Mouse (Mus musculus) midbrain, embryonic 11.5 days (tissue): Measurements from ENCODE around the gene Wrnip1. TPM values are rescaled to one million over a fixed set of nuclear protein-coding genes. Genes with fewer than 3 reads are reported as not detected.

Experiments used
- ATAC-seq: fragments of 200-750 bp; cut with Nextera tagmentation; 2 replicates; pipeline ENCODE4 v1.8.0; 2017; ENCODE audit warnings: moderate TSS enrichment, moderate library complexity; ENCODE audit not compliant: low FRiP score
- DNase-seq: peaks from one replicate; pipeline ENCODE4 v3.0.0; 2015; ENCODE audit warnings: low spot score; ENCODE audit errors: missing footprints
- H3K27ac ChIP-seq: fragments of 300-500 bp; sonication (generic); 2 replicates; pipeline ENCODE4 v1.5.1; 2014; ENCODE audit warnings: low read depth, low read length
- H3K27me3 ChIP-seq: fragments of 300-500 bp; sonication (generic); 2 replicates; pipeline ENCODE4 v1.6.1; 2014; ENCODE audit warnings: mild to moderate bottlenecking, low read length, moderate library complexity, mixed read lengths; ENCODE audit not compliant: control insufficient read depth, insufficient read depth
- H3K36me3 ChIP-seq: fragments of 300-500 bp; sonication (generic); 2 replicates; pipeline ENCODE4 v1.6.1; 2014; ENCODE audit warnings: mild to moderate bottlenecking, low read length, moderate library complexity, mixed read lengths; ENCODE audit not compliant: control insufficient read depth, insufficient read depth
- H3K4me1 ChIP-seq: fragments of 300-500 bp; sonication (generic); 2 replicates; pipeline ENCODE4 v1.6.1; 2014; ENCODE audit warnings: low read length; ENCODE audit not compliant: control insufficient read depth, insufficient read depth
- H3K4me2 ChIP-seq: fragments of 300-500 bp; sonication (generic); 2 replicates; pipeline ENCODE4 v1.6.1; 2014; ENCODE audit warnings: mild to moderate bottlenecking, moderate library complexity
- H3K4me3 ChIP-seq: fragments of 300-500 bp; sonication (generic); 2 replicates; pipeline ENCODE4 v1.5.1; 2014; ENCODE audit warnings: low read depth, low read length
- H3K9ac ChIP-seq: fragments of 300-500 bp; sonication (generic); 2 replicates; pipeline ENCODE4 v1.6.1; 2014; ENCODE audit warnings: low read length
- H3K9me3 ChIP-seq: fragments of 300-500 bp; sonication (generic); 2 replicates; pipeline ENCODE4 v1.6.1; 2016; ENCODE audit warnings: low read length; ENCODE audit not compliant: control insufficient read depth
- WGBS: fragments of 180-500 bp; shearing (Covaris S2); extraction: QIAGEN DNeasy Blood & Tissue Kit; methylation state at CpG from one replicate; pipeline ENCODE4 v1.1.7; 2014; 5-methylcytosine and 5-hydroxymethylcytosine counted together
- polyA plus RNA-seq: library from polyadenylated mRNA; unstranded; fragments of >200 nt; fragmentation: Nextera tagmentation; extraction: Ambion mirVana; gene quantifications from 2 replicates; pipeline ENCODE4 v1.2.1, GENCODE M21; 2014

Gene Wrnip1
- polyA plus RNA-seq, 1 experiment from 2014 or later: 17.2 TPM

- DNase-seq (no peak), ATAC-seq (no peak)
- H3K9ac ChIP-seq: no peak overlapping the region
- no peak overlapping the region for H3K4me3 ChIP-seq
- H3K27me3 ChIP-seq: peaks cover 2% of the 10 kb centered on the region; the same call in 1 of the 2 replicates
- H3K9me3 ChIP-seq: no peaks in the 10 kb centered on the region
- 68% methylated on average over 5 of the region's 5 CpGs for WGBS
- no peak overlapping the region for H3K27ac ChIP-seq
- no peaks in the 10 kb centered on the region for H3K36me3 ChIP-seq
- no peak overlapping the region for H3K4me2 ChIP-seq
- no peaks in the 10 kb centered on the region for H3K4me1 ChIP-seq
Measured at GRCm38 (mm10) chr13:32868843-32869242, 67.0 kb downstream of the Wrnip1 start.

Other genes starting within 250 kb of the Wrnip1 start
- 0.07 TPM in 1 of 2 replicates, not detected in the other for gene Mylk4, start 18.1 kb upstream of the Wrnip1 start, polyA plus RNA-seq
- gene D930007J09Rik, start 811 bp downstream of the Wrnip1 start, polyA plus RNA-seq: not detected in 2 replicates
- 2.0 and 2.9 TPM in 2 replicates for gene Serpinb1a, start 49.1 kb downstream of the Wrnip1 start, polyA plus RNA-seq
- not detected in 2 replicates for gene Serpinb1c, start 96.2 kb downstream of the Wrnip1 start, polyA plus RNA-seq
- gene Serpinb6b, start 163.2 kb downstream of the Wrnip1 start, polyA plus RNA-seq: 0.55 and 0.83 TPM in 2 replicates
- gene Serpinb9, start 201.2 kb downstream of the Wrnip1 start, polyA plus RNA-seq: 0.63 and 1.2 TPM in 2 replicates
- 0.12 TPM in 1 of 2 replicates, not detected in the other for gene Serpinb9b, start 225.4 kb downstream of the Wrnip1 start, polyA plus RNA-seq